Comparison of ENCODE assay signal across 16 mouse cellular contexts in genomic region chr5:57828437-57828836, GRCm38 (mm10).
"Had no signal": no experiment of that assay in that cellular context is flagged by ENCODE, and none has a peak within 500 bp of the region (broad histone marks: within the 10 kb centered on the region; RNA-seq: fewer than 3 reads in every experiment).

No protein-coding gene starts in this region.

- H3K4me2 ChIP-seq: neural tube, embryonic 13.5 days; neural tube, embryonic 15.5 days; stomach, embryonic 15.5 days had no signal

- H3K9me3 ChIP-seq: neural tube, embryonic 13.5 days; neural tube, embryonic 15.5 days; stomach, embryonic 15.5 days had no signal

- H3K9ac ChIP-seq: neural tube, embryonic 13.5 days; neural tube, embryonic 15.5 days; stomach, embryonic 15.5 days had no signal

- H3K4me1 ChIP-seq: neural tube, embryonic 13.5 days; neural tube, embryonic 15.5 days; stomach, embryonic 15.5 days had no signal

- DNase-seq: retina, postnatal 1 day; right cerebral cortex, adult 18-20 months; right cerebral cortex, postnatal 14 days; right cerebral cortex, postnatal 25 days; right cerebral cortex, postnatal 4 days; spleen, adult 18-20 months; thymus, adult 18-20 months; thymus, adult 2 months; thymus, postnatal 14 days; thymus, postnatal 25 days; thymus, postnatal 36 days; thymus, postnatal 4 days had no signal

- H3K36me3 ChIP-seq: neural tube, embryonic 13.5 days; neural tube, embryonic 15.5 days; stomach, embryonic 15.5 days had no signal

- H3K27me3 ChIP-seq: neural tube, embryonic 13.5 days; neural tube, embryonic 15.5 days; stomach, embryonic 15.5 days had no signal

- H3K27ac ChIP-seq: neural tube, embryonic 13.5 days; neural tube, embryonic 15.5 days; stomach, embryonic 15.5 days; stomach, postnatal 0 days had no signal

- H3K4me3 ChIP-seq: neural tube, embryonic 13.5 days; neural tube, embryonic 15.5 days; stomach, embryonic 15.5 days had no signal
